Mouse (Mus musculus) cerebellum, postnatal 36 days (tissue): ENCODE measurements around the gene Jag1.

Source experiments
- DNase-seq, 2 experiments: peaks; one replicate each; pipeline ENCODE4 v3.0.0; 2021 to 2022; ENCODE audit warnings: mixed read lengths in 2 of 2

Jag1 gene

DNA sequence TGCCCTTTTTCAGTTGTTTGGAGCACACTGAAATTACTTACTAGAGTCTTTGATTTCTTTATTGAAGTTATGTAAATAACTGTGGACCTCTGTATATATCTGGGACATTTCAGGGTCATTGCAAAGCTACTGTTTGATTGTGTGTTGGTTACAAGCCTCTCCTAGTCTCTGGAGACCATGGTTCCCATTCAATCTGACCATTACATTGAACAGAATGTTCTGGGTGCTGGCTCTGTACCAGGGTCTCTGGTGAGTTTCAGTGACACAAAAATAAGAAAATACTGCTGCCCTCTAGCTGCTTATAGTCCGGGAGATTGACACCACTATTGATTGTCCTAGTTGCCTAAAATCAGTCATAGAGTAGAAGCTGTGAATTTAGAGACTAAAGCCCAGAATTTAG lies 66.5 kb downstream of the Jag1 start:
- no peak for DNase-seq

DNA sequence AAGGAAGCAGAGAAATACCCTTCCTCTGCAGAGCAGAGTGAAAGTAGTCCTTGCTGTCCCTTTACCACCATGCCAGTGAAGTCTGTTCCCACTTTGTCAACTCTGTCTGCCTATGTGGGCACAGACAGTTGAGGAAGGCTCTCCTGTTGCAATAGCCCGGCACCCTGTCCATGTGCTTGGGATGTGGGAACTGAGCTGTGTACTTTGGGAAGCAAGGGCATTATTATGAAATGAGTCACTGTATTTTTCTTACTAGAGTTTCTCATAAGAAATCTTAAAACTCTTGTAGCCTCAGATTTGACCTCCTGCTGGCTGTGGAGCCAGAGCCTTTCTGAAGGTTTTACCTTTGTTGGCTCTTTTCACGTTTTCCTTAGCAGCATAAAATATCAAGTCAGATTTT lies 67.1 kb downstream of the Jag1 start:
- DNase-seq = no peak

DNA sequence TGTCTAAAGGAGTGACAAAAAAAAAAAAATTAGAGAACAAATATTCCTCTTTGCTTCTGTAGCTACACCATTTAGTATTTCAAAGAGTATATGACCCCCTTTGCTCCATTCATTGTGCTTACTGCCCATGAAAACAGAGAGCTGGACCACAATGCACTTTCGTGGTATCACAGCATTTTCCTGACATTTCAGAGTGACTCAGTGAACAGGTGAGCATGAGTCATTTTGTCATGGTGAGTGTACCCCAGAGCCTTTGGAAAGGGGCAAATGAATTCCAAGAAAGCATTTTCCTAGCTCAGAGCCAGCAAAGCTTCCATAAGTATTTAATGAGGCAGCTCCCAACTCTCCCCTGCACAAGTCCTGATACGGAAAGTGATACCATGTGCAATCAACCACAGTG lies 72.3 kb downstream of the Jag1 start:
- no peak for DNase-seq
